In genomic region chr5:114378177-114378920, GRCm38 (mm10) we compare ENCODE assay signal across 9 mouse cellular contexts. TPM values are rescaled to one million over a fixed set of nuclear protein-coding genes. Genes with fewer than 3 reads are reported as not detected.
DNase-seq lines count a peak whose midpoint lies in the region; ATAC-seq and TF ChIP-seq lines count a peak whose summit lies in the region.
"Had no signal": no experiment of that assay in that cellular context is flagged by ENCODE, and none has a peak within 500 bp of the region (broad histone marks: within the 10 kb centered on the region; RNA-seq: fewer than 3 reads in every experiment).

No protein-coding gene starts in this region.

- no peaks in the 10 kb centered on the region for H3K27me3 ChIP-seq in heart, adult 2 months (ENCODE audit: control insufficient read depth, insufficient read depth, low read length)
- H3K27me3 ChIP-seq in lung, postnatal 0 days (replicated peaks; ENCODE audit: insufficient read depth, low read length): no peaks in the 10 kb centered on the region
- H3K27me3 ChIP-seq: Patski had no signal

- peak overlapping the region; percentile 18; the same call in 1 of the 2 replicates for H3K4me3 ChIP-seq in heart, adult 2 months
- H3K4me3 ChIP-seq in lung, postnatal 0 days (ENCODE audit: low read depth, low read length): peak overlapping the region; percentile 94

- H3K9me3 ChIP-seq in lung, postnatal 0 days (ENCODE audit: low read length): no peaks in the 10 kb centered on the region

- no peak for TF ChIP-seq POLR2A in heart, adult 2 months (IDR thresholded peaks at IDR 0.05; ENCODE audit: insufficient read depth, low read depth, low read length)

- TF ChIP-seq EP300 in heart, adult 2 months (IDR thresholded peaks at IDR 0.05; ENCODE audit: insufficient read depth, low read depth, low read length): no peak
- peak; percentile 78 for TF ChIP-seq EP300 in lung, postnatal 0 days (IDR thresholded peaks at IDR 0.05)

- intact Hi-C loops in heart, adult 2 months (cut with DNase I): loop anchor here (10.0 kb wide), 1 partner anchor 204 kb away; no protein-coding TSS in a partner anchor
- intact Hi-C loops in heart, postnatal 10 days (cut with DNase I): loop anchor here (5.0 kb wide), 1 partner anchor 201 kb away; no protein-coding TSS in a partner anchor

- TF ChIP-seq CTCF in heart, adult 2 months (IDR thresholded peaks at IDR 0.05): no peak
- TF ChIP-seq CTCF in lung, postnatal 0 days (IDR thresholded peaks at IDR 0.05): no peak; the same call in 1 of the 2 replicates

- H3K9ac ChIP-seq in heart, adult 2 months (ENCODE audit: low read depth, low read length): peak overlapping the region; percentile 88
- H3K9ac ChIP-seq in lung, postnatal 0 days (replicated peaks; ENCODE audit: low read depth): peak overlapping the region; percentile 99

- peak in 1 of 2 experiments; percentile 45 for DNase-seq in heart, adult 2 months
- DNase-seq in heart, postnatal 4 days: no peak
- peak; percentile 63 for DNase-seq in T-cell, adult 2 months (ENCODE audit: low spot score)
- peak; percentile 31 to 42 for DNase-seq in heart, postnatal 10 days
- peak; percentile 90 for DNase-seq in lung, postnatal 0 days (ENCODE audit: low spot score)
- no peak for DNase-seq in layer of hippocampus, adult 9-11 months
- DNase-seq in left cerebral cortex, adult 18-20 months (ENCODE audit: low spot score in 2 of 2): no peak
- no peak for DNase-seq in embryo, embryonic 10.5 days (ENCODE audit: low spot score)

- H3K4me2 ChIP-seq in lung, postnatal 0 days (replicated peaks; ENCODE audit: low read depth, low read length): peak overlapping the region; percentile 65

- H3K36me3 ChIP-seq in heart, adult 2 months (ENCODE audit: control insufficient read depth, insufficient read depth, low read length): peaks cover under 1% of the 10 kb centered on the region; the same call in 1 of the 2 replicates
- H3K36me3 ChIP-seq in lung, postnatal 0 days (ENCODE audit: insufficient read depth, low read length): peaks cover 7% of the 10 kb centered on the region; the same call in 1 of the 2 replicates

- H3K27ac ChIP-seq in heart, adult 2 months: peak overlapping the region; percentile 96
- H3K27ac ChIP-seq in lung, postnatal 0 days (ENCODE audit: low read length): peak overlapping the region; percentile 97

- WGBS in heart, adult 2 months: 13% methylated on average over 10 of the region's 10 CpGs
- 11% methylated on average over 10 of the region's 10 CpGs for WGBS in lung, postnatal 0 days

- H3K79me2 ChIP-seq in heart, adult 2 months (replicated peaks; ENCODE audit: control insufficient read depth, insufficient read depth, low read length): peaks cover 5% of the 10 kb centered on the region

- H3K4me1 ChIP-seq in heart, adult 2 months (ENCODE audit: control insufficient read depth, insufficient read depth, low read length): peaks cover 22% of the 10 kb centered on the region
- peaks cover 57% of the 10 kb centered on the region for H3K4me1 ChIP-seq in lung, postnatal 0 days (ENCODE audit: insufficient read depth, low read depth, low read length)

- no peak for ATAC-seq in lung, postnatal 0 days
- ATAC-seq: Patski had no signal

RNA-seq across cellular contexts. Expression of gene Kctd10, which starts 2.0 kb away (rescaled TPM):
- total RNA-seq in heart, adult 2 months (2021): 10 to 100 TPM; 48.9 to 51.8 TPM
- polyA plus RNA-seq in heart, adult 2 months (2012; rRNA removed): 48.0 and 63.5 TPM in 2 replicates
- total RNA-seq in heart, postnatal 4 days (2021): 10 to 100 TPM; 76.1 to 80.1 TPM
- total RNA-seq in heart, postnatal 10 days (2021): 10 to 100 TPM; 80.7 to 80.8 TPM
- 223 and 230 TPM in 2 replicates for polyA plus RNA-seq in lung, postnatal 0 days (2015; fragmentation: Nextera tagmentation; extraction: Ambion mirVana)
- 10 to 100 TPM; 64.6 to 68.6 TPM for total RNA-seq in left cerebral cortex, adult 18-20 months (2021)

RNA-seq across cellular contexts. Expression of gene Ube3b, which starts 2.1 kb away (rescaled TPM):
- total RNA-seq in heart, adult 2 months (2021): 100 to 1,000 TPM in 1 of 2 experiments, 10 to 100 TPM in 1; 86.3 to 101 TPM
- 84.2 and 103 TPM in 2 replicates for polyA plus RNA-seq in heart, adult 2 months (2012; rRNA removed)
- total RNA-seq in heart, postnatal 4 days (2021): 10 to 100 TPM; 74.3 to 76.3 TPM
- total RNA-seq in heart, postnatal 10 days (2021): 10 to 100 TPM; 68.1 to 70.7 TPM
- polyA plus RNA-seq in lung, postnatal 0 days (2015; fragmentation: Nextera tagmentation; extraction: Ambion mirVana): 28.9 and 30.1 TPM in 2 replicates
- total RNA-seq in left cerebral cortex, adult 18-20 months (2021): 10 to 100 TPM; 86.2 to 93.3 TPM

Comparison
In these comparisons a context has a peak if more than half of its experiments do, and no peak if none do; other contexts are left out.
1. DNase-seq: peak in T-cell, adult 2 months (single experiment), heart, postnatal 10 days (2 of 2) and lung, postnatal 0 days (single experiment); none in heart, postnatal 4 days (single experiment), layer of hippocampus, adult 9-11 months (single experiment), left cerebral cortex, adult 18-20 months (0 of 2) and embryo, embryonic 10.5 days (single experiment).